Mouse (Mus musculus): ENCODE results near the gene Jkamp.
A peak's percentile ranks its signal among the peaks of the same experiment; 100 is the strongest.
"Not testable (repeated sequence)": the region's sequence is repeated elsewhere in the genome, so short reads cannot be mapped to it uniquely, and the experiment has no call there.

The Jkamp gene

GRCm38 (mm10) chr12:72085329-72086165 lies at the start of gene Jkamp, which contains the start of gene L3hypdh:
TSS of gene Jkamp (plus strand) at chr12:72085589.
TSS of gene L3hypdh (minus strand) at chr12:72085439.
- no peaks in the 10 kb centered on the region; the same call in 1 of the 2 replicates for H3K36me3 ChIP-seq (ENCODE audit: control insufficient read depth, insufficient read depth, low read length, poor library complexity, severe bottlenecking)
- no peaks in the 10 kb centered on the region; the same call in 1 of the 2 replicates for H3K27me3 ChIP-seq (ENCODE audit: control insufficient read depth, insufficient read depth, low read length, poor library complexity, severe bottlenecking)
- DNase-seq (ENCODE audit: low read depth, low spot score), result peak; percentile 100

- Histone ChIP-seq H3K36me3 (ENCODE audit: control insufficient read depth, insufficient read depth, low read length, poor library complexity, severe bottlenecking) (no peaks in the 10 kb centered on the region), H3K27me3 (ENCODE audit: control insufficient read depth, insufficient read depth, low read length, poor library complexity, severe bottlenecking) (no peaks in the 10 kb centered on the region)
- DNase-seq (ENCODE audit: low read depth, low spot score), result no peak
Measured at GRCm38 (mm10) chr12:72036097-72036661, 49.2 kb upstream of the Jkamp start.

- Histone ChIP-seq H3K27me3 (ENCODE audit: control insufficient read depth, insufficient read depth, low read length, poor library complexity, severe bottlenecking) (no peaks in the 10 kb centered on the region), H3K36me3 (ENCODE audit: control insufficient read depth, insufficient read depth, low read length, poor library complexity, severe bottlenecking) (no peaks in the 10 kb centered on the region)
- no peak for DNase-seq (ENCODE audit: low read depth, low spot score)
Measured at GRCm38 (mm10) chr12:72037049-72037448, 48.3 kb upstream of the Jkamp start.

- no peaks in the 10 kb centered on the region for H3K27me3 ChIP-seq (ENCODE audit: control insufficient read depth, insufficient read depth, low read length, poor library complexity, severe bottlenecking)
- H3K36me3 ChIP-seq (ENCODE audit: control insufficient read depth, insufficient read depth, low read length, poor library complexity, severe bottlenecking), result no peaks in the 10 kb centered on the region
- DNase-seq (ENCODE audit: low read depth, low spot score), result no peak
Measured at GRCm38 (mm10) chr12:72038866-72039265, 46.5 kb upstream of the Jkamp start.

GRCm38 (mm10) chr12:72039501-72039900 lies 45.9 kb upstream of the Jkamp start:
- no peak for DNase-seq (ENCODE audit: low read depth, low spot score)
- Histone ChIP-seq H3K36me3 (ENCODE audit: control insufficient read depth, insufficient read depth, low read length, poor library complexity, severe bottlenecking) (no peaks in the 10 kb centered on the region), H3K27me3 (ENCODE audit: control insufficient read depth, insufficient read depth, low read length, poor library complexity, severe bottlenecking) (no peaks in the 10 kb centered on the region)

GRCm38 (mm10) chr12:72041238-72041637 lies 44.2 kb upstream of the Jkamp start:
- no peaks in the 10 kb centered on the region for H3K27me3 ChIP-seq (ENCODE audit: control insufficient read depth, insufficient read depth, low read length, poor library complexity, severe bottlenecking)
- DNase-seq (ENCODE audit: low read depth, low spot score), result no peak
- no peaks in the 10 kb centered on the region for H3K36me3 ChIP-seq (ENCODE audit: control insufficient read depth, insufficient read depth, low read length, poor library complexity, severe bottlenecking)

- H3K27me3 ChIP-seq (ENCODE audit: control insufficient read depth, insufficient read depth, low read length, poor library complexity, severe bottlenecking), result no peaks in the 10 kb centered on the region
- DNase-seq (ENCODE audit: low read depth, low spot score), result peak; percentile 11
Measured at GRCm38 (mm10) chr12:72047513-72047912, 37.9 kb upstream of the Jkamp start.

GRCm38 (mm10) chr12:72050156-72050555 lies 35.2 kb upstream of the Jkamp start:
- H3K27me3 ChIP-seq (ENCODE audit: control insufficient read depth, insufficient read depth, low read length, poor library complexity, severe bottlenecking); H3K36me3 ChIP-seq (ENCODE audit: control insufficient read depth, insufficient read depth, low read length, poor library complexity, severe bottlenecking); DNase-seq (ENCODE audit: low read depth, low spot score): not testable (repeated sequence)

More at GRCm38 (mm10) chr12:72047513-72047912, 37.9 kb upstream of the Jkamp start:
- no peaks in the 10 kb centered on the region for H3K36me3 ChIP-seq (ENCODE audit: control insufficient read depth, insufficient read depth, low read length, poor library complexity, severe bottlenecking)

- H3K36me3 ChIP-seq (ENCODE audit: control insufficient read depth, insufficient read depth, low read length, poor library complexity, severe bottlenecking), result no peaks in the 10 kb centered on the region
- no peak for DNase-seq (ENCODE audit: low read depth, low spot score)
- no peaks in the 10 kb centered on the region for H3K27me3 ChIP-seq (ENCODE audit: control insufficient read depth, insufficient read depth, low read length, poor library complexity, severe bottlenecking)
Measured at GRCm38 (mm10) chr12:72050821-72051220, 34.6 kb upstream of the Jkamp start.

- no peak for DNase-seq (ENCODE audit: low read depth, low spot score)
- Histone ChIP-seq H3K27me3 (ENCODE audit: control insufficient read depth, insufficient read depth, low read length, poor library complexity, severe bottlenecking) (no peaks in the 10 kb centered on the region), H3K36me3 (ENCODE audit: control insufficient read depth, insufficient read depth, low read length, poor library complexity, severe bottlenecking) (no peaks in the 10 kb centered on the region)
Measured at GRCm38 (mm10) chr12:72052571-72052970, 32.8 kb upstream of the Jkamp start.

GRCm38 (mm10) chr12:72053303-72053702 lies 32.1 kb upstream of the Jkamp start:
- peak; percentile 38 for DNase-seq (ENCODE audit: low read depth, low spot score)
- Histone ChIP-seq H3K27me3 (ENCODE audit: control insufficient read depth, insufficient read depth, low read length, poor library complexity, severe bottlenecking) (no peaks in the 10 kb centered on the region), H3K36me3 (ENCODE audit: control insufficient read depth, insufficient read depth, low read length, poor library complexity, severe bottlenecking) (no peaks in the 10 kb centered on the region)

GRCm38 (mm10) chr12:72053851-72054250 lies 31.5 kb upstream of the Jkamp start:
- no peaks in the 10 kb centered on the region for H3K27me3 ChIP-seq (ENCODE audit: control insufficient read depth, insufficient read depth, low read length, poor library complexity, severe bottlenecking)
- H3K36me3 ChIP-seq (ENCODE audit: control insufficient read depth, insufficient read depth, low read length, poor library complexity, severe bottlenecking), result no peaks in the 10 kb centered on the region

GRCm38 (mm10) chr12:72057780-72058179 lies 27.6 kb upstream of the Jkamp start:
- no peak for DNase-seq (ENCODE audit: low read depth, low spot score)
- H3K36me3 ChIP-seq (ENCODE audit: control insufficient read depth, insufficient read depth, low read length, poor library complexity, severe bottlenecking), result no peaks in the 10 kb centered on the region
- no peaks in the 10 kb centered on the region for H3K27me3 ChIP-seq (ENCODE audit: control insufficient read depth, insufficient read depth, low read length, poor library complexity, severe bottlenecking)

More at GRCm38 (mm10) chr12:72053851-72054250, 31.5 kb upstream of the Jkamp start:
- DNase-seq (ENCODE audit: low read depth, low spot score), result no peak

- H3K36me3 ChIP-seq (ENCODE audit: control insufficient read depth, insufficient read depth, low read length, poor library complexity, severe bottlenecking), result no peaks in the 10 kb centered on the region
- 0 out of 2 replicates have a peak, but pooled peaks cover 1% of the 10 kb centered on the region for H3K27me3 ChIP-seq (ENCODE audit: control insufficient read depth, insufficient read depth, low read length, poor library complexity, severe bottlenecking)
- no peak for DNase-seq (ENCODE audit: low read depth, low spot score)
Measured at GRCm38 (mm10) chr12:72069626-72070326, 15.6 kb upstream of the Jkamp start.
